Mouse (Mus musculus) liver, postnatal 0 days (tissue): ENCODE results near the gene Lrrc2.

Experiments used
- CTCF ChIP-seq: sonication (generic); IDR thresholded peaks from 2 replicates; pipeline ENCODE4 v1.5.1; 2016; ENCODE audit warnings: antibody characterized with exemption, low read depth
- EP300 ChIP-seq: IDR thresholded peaks from 2 replicates; pipeline ENCODE4 v1.6.1; 2016; ENCODE audit warnings: antibody characterized with exemption, low read depth, mild to moderate bottlenecking

DNA sequence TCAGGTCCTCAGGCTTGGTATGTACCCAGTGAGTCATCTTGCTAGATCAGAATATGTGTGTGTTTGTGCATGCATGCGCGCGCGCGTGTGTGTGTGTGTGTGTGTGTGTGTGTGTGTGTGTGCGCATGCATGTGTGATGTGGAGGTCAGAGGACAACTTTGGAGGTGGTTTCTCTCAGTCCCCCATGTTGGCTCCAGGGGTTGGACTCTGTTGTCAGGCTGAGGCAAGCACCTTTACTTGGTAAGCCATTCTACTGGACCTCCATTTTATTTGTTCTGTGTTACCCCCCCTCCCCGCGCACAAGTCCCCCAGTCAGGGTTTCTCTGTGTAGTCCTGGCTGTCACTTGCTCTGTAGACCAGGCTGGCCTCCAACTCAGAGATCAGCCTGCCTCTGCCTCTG is 10.0 kb downstream of the Lrrc2 start:
- TF ChIP-seq CTCF (no peak), EP300 (no peak)
